Mouse (Mus musculus): ENCODE measurements at regions not wholly inside any gene's neighbourhood (a gene's known extent, or its start where the extent isn't known, plus 50 kb on each side); places are given as distances from the start of the nearest gene placed in this dataset.

DNA sequence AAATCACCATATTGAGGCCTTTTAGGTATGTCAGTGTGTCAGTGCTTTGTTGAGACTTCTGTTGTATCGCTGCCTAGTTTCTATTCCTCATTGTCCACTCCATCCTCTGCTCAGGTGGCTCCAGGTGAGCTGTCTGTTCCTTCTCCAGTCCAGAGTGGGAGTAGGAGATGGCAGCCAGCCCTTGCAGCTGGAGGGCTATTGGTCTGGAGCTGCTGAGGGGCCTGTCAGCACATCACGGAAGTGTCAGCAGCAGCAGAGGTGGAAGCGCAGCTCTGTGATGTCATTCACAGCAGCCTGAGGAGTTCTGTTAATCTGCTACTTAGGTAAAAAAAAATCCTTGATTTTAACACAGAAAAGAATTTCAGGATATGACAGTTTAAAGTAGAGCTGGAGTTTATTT, 126.0 kb upstream of the Adra1b start:
- no peak for DNase-seq

DNA sequence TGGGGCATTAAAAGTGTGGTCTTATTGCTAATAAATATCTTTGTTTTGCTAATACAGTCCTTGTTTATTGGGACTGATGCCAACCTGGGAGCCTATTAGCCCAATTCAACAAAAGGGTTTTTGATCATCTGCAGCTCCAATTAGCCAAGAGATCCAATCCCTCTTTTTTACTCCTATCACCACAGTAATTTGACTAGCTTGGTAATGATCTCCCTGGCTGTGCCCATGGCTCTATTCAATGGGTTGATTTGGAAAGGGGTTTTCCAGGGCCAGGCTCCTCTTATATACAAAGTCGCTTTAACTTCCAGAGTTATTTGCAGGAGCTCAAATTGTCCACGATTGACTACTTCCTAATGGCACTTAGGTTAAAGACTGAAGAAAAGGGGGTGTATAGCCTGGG, 145.1 kb upstream of the Adra1b start:
- no peak for DNase-seq

DNA sequence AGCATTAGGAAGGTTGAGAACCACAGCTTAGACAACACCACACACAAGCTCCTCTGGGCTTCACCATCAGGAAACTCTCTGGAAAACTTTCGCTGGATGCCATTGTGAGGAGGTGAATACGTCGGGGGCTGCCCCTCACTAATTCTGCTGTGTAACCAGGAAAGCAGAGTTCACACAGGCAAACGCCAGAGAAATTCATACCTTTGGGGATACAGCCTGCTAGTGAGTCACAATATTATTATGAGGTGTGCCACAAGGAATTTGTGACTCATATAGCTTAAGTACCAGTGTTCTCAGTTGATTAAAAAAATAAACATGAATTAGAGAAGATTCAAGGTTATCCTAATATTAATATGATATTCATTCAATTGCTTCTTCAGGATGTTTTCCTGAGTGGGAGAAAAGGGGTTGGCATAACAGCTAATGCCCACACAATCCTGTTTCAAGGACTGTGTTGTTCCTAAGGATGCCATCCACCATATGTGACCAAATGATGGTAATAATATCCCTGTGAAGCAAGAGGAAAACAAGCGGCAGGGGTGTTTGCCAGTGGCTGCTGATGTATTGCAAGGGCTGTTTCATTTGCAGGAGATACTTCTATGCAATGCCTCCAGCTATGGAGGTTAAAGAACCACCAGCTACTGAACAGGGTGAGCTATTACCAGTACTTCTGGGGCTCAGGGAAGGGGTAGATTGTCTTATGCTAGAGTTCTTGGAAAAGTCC, 148.4 kb upstream of the Adra1b start:
- DNase-seq = no peak

DNA sequence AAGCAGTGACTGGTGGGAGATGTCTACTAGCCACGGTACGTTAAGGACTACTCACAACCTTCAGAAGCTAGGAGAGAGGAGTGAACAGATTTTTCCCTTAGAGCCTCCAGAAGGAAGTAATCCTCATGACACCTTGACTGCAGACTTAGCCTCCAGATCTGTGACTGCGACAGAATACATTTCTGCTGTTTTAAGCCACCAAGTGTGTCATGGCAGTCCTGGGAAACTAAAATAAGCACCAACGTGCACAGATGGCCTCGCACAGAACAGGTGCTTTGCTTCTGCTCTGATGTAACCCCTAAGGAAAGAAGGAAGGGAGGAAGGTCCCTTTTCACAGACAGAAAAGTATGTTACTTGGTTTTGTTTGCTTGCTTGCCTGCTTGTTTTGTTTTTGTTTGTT, 151.5 kb upstream of the Adra1b start:
- DNase-seq = no peak

DNA sequence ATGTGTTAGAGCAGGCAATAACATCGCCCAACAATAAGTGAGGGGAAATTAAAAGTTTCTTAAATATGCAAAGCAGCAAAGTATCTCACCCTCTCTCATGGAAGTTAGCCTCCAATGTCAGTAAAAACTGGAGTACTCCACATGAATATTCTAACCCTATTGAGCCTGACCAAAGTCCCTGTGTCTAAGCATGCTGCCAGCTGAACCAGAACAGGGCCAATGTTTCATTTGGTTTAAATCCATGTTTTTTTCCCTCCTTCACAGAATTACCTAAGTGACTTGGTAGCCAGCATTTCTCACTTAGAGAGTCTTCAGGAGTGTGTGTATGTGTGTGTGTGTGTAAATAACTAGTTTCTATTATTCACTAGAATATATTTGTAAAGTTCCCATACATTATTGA, 161.4 kb upstream of the Adra1b start:
- no peak for DNase-seq

DNA sequence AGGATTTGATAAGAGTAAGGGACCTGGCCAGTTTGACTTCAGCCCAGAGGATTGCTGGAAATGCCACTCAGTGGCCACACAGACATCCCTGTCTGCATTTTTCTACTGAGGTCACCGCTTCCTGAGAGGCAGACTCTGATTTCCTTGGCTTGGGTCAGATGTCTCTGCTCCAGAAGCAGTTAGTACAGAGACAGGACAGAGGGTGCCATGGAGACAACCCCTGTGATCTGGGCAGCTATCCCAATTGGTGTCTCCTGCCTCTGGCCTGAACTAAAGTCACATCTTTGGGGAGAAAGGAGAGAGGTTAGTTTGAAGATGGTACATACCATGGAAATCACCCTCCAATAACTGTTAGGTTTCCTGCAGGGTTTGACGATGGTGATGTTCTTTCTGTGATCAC, 165.2 kb upstream of the Adra1b start:
- peak; percentile 8 to 22 for DNase-seq

DNA sequence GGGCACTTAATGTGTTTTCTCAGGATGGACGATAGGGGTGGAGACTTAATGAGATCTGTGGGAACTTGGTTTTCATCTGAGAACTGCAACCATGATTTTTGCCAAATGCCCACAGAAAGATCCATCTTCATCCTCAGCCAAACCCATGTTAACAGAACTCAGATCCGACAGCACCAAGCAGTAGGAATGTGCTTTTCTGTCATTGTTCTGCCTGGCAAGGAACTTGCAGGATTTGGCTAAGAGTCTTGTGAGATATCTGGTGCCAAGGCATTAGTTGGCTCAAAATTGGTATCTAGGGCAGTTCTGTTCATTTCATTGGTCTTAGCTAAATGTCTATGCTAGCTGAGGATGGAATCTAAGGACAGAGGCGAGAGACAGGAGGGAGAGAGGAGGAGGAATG, 182.7 kb upstream of the Adra1b start:
- no peak for DNase-seq

DNA sequence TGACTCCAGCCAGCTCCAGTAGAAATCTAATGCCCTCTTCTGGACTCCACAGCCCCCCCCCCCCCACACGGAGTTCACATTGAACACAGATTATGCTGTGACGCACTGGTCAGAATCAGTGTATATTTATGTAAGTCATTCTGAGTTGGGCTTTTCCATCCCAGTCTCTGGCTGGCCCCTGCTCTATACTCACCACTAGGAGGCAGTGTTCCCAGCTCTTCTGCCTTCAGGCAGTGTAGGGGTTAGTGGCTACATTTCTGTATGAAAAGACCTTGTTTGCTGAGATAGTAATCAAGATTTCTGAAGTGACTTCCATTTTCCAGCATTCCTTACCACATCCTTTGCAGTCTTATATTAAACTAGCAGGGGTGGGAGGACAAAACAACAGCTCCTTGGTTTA, 185.9 kb upstream of the Adra1b start:
- no peak for DNase-seq

DNA sequence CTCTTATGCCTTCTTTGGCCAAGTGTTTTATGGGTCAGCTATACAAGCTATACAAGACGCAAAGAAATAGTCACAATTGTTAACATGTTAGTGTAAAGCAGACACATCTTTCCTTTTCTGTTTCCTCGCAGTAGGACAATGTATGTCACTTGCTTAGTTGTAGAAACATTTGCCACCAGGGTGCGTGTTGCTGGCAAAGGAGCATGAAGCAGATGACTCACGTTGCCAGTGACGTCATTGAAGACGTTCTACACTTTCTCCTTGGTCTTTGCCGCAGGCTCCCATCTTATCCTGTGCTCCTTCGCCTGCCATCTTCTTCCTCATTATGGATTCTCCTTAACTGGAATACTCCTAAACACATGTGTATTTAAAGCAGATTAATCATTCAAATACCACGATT, 188.5 kb upstream of the Adra1b start:
- no peak for DNase-seq

DNA sequence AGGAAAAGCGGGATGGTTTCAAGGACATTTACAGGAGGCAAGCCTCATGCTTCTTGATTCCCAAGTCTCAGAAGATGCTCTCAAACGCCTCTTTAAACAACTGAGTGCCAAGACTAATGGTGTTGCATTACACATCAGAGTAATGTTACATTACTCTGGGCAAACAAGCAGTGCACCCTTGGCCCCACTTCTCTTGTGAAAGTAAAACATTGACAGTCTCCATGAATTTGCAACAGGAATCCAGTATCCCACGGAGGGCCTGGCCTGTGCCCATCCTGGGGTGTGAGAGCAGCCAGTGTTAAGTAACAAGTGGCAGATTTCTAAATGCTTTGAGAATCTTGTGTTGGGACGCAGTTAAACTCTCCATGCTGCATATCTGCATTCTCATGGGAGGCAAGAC, 194.3 kb upstream of the Adra1b start:
- DNase-seq = no peak

DNA sequence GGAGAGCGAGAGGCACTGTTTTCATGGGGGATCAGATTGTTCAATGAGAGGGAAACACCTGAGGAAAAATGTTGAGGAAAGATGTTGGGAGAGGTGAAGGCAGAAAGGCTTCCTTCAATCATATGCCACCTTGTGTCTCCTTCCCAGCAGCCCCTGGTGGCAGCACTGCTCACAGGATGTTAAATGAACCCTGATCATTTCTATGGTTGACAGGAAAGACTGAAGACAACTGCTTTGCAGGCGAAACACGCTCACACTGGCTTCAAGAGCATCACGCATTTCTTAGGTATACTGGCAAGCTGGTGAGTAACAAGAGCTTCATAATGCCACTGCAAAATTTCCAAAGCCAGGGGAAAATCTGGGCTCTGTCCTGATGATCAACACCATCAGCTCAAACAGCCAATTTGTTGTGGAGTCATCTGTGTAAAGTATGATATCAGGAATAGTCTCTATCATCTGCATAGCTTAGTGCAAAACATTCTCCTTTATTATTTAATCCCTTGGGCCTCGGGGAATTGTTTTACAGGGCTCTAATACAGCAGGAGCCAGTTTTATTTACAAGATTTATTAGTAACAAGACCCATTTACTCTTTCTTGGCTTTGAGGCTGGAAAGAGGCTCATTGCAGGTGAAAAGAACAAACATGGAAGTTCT, 202.3 kb upstream of the Adra1b start:
- no peak for DNase-seq

DNA sequence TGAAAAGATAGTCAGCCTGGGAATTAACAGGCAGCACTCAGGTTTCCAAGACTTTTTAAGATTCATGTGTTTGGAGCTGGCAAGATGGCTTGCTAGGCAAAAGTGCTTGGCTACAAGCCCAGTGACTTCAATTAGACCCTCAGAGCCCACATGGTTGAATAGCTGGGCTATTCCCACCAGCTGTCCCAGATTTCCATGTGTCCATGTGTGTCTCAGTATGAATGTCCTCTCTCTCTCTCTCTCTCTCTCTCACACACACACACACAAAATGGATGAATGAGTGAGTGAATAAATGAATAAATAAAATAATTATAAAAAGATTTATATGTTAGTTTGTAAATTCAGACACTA, 202.8 kb upstream of the Adra1b start:
- no peak for DNase-seq

DNA sequence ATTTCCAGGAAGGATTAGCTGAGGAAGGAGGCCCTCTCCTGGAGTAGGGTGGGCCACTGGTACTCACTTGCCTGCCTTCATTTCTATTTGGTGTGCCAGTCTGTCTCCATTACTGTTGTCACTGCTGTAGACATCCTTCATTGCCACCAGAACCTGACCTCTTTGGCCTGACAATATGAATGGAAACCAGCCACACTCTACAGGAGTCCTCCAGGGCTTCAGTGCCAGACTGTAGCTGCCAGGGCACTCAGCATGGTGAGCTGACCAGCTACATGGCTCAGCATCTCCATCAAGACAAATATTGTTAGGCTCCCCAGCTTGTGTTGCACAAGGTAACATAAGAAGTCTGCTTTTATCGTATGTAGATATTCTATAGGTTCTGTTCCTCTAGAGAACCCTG, 205.2 kb upstream of the Adra1b start:
- no peak for DNase-seq

DNA sequence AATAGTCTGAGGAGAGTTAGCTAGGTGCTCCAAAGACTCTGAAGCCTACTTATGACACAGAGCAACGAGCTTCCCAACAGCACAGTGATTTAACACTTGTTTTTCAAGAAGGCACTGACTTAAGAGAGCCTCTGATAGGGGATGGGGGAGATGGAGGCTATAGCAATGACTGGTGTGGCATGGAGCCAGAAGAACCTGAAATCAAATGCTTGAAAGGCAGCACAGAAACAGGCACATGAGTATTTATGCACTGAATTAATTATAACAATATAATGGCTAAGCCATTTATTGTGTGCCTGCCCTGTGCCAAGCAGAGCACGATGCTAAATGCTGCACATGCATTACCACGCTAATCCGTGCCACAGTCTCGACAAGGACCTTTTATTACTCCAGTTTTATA, 210.5 kb upstream of the Adra1b start:
- no peak for DNase-seq

DNA sequence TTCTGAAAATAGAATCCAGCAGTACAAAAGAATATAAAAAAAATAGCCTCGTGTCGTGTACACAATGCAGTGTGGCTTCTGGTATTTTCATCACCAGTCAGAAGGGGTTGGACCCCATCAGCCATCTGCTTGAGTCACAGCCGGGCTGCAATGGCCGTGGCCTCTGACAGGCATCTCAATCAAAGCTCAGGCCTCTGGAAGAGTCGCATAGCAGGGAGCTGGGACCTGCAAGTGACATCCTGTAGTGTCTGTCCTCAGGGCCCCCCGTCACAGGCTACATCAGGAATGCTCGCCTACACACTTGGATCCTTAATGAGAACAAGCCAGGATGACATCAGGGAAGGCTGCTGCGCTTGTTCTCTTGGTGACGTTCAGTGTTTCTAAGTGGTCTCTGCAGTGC, 226.1 kb upstream of the Adra1b start:
- no peak for DNase-seq

DNA sequence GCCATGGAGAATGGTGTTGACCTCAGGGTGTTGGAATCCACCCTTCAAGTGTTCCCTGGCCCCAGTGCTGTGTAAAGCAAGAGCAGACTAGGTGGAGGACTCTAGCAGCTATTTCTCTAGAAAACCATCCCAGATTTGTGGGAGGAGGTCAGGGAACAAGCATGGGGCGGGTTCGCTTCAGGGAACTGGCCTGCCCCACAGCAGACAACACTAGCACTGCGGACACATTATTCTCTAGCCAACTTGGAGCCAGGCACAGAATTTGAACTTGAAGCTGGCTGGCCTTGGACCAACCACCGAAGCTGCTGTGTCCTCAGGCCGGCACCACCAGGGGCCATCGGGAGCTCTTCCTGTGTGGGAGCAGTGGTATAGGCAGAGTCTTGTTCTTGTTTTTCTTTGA, 227.5 kb upstream of the Adra1b start:
- DNase-seq = peak; percentile 16 to 49

DNA sequence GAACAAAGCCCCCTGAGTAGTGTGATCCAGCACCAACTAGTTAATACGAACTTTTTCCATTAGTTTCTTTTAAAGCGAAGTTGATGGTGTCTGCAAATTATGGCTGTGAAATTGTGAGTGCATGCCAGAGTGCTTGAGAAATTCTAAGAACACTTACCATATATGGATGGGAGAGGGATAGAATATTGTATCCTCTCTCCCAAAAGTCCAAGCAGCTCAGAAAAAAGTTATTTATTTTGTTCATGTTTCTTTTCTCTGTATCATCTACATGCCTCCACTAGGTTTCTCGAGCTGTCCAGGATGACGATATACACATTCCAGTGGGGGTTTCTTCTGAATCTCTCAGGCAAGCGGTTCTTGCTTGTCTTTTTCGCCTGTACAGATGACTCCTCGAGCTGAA, 232.2 kb upstream of the Adra1b start:
- DNase-seq = no peak

DNA sequence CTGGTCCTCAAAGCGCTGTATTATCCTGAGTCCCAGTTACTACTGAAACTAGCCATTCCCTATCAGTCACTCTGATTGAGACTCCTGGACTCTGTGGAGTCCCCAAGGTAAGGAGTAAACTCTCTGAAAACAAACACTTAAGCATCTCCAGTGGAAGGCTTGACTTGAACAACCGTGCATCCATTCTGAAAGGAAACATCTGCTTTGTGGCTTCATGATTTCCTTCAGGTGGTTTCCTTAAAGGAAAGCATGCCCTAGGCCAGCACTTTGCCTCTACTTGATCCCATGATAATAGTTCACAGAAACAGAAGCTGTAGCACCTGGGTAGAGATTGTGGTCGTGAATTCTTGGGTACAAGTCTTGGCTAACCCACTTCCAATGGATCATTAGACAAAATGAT, 235.0 kb upstream of the Adra1b start:
- DNase-seq = no peak

DNA sequence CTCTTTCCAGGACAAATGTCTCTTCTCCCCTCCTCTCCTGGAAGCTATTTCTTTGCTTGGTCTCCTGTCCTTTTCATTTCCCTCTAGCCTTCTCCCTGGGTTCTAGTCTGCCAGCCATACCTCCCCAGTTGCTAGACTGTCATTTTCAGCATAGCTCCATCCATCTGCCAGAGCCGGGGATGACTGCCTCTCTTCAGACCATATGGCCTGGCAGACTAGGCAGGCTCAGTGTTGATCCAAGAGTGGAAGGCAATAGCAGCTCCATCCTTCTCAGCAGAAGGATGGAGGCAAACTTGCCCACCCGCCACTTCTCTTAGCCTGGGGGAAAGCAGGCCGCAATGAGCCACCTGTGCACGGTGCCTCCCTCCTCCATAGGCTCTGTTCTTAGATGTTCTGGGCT, 242.0 kb upstream of the Adra1b start:
- DNase-seq = no peak

DNA sequence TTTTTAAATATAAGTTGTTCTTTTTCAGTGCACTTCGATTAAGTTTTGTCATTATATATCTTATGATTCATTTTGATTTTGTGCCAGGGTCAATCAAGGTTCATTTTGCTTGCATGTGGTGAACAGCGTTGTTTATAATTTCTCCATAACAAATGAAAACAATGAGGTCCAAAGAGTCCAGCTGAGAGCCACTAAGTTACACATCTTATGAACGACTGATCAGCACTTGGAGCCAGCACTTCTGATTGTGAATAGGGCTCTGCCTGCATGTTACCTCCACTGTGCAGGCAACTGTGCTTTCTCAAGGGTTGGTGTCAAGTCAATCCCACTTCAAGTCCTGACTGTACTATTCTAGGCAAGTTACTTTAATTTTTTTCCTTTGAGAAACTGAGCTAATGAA, 243.5 kb upstream of the Adra1b start:
- DNase-seq = no peak

DNA sequence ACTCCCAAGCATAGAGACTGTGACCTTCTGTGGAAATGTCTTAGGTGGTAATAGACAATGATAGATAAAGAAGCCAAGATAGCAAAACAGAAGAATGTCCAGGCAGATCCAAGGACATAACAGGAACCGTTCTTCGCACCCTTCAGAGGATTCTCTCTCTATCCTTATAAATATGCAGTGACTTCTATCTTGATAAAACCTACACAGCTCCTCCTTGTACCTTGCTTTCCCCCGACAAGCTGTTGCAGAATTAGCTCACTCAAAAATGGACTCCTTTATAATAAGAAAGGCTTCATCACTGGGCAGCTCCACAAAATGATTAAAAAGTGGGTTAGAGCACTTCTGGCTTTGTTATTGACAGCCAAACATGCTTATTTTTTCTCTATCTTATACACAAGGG, 245.4 kb upstream of the Adra1b start:
- DNase-seq = no peak

DNA sequence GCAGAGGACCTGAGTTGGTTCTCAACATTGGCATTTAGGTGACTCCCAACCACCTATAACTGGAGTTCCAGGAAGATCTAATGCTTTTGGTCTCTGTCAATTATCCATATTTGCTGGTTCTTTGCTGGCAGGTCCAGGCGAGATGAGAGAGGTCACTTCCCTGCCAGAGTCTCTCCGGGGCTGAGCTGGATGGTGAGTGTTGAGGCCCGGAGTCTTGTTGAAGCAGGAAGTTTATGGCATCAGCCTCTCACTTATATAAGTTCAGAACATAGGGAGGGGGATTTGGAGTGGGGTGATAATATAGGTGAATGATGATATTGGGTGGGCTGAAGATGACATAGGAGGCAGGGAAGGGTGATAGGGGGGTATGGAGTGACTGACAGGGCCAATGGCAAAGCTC, 246.3 kb upstream of the Il12b start:
- no peak for DNase-seq

DNA sequence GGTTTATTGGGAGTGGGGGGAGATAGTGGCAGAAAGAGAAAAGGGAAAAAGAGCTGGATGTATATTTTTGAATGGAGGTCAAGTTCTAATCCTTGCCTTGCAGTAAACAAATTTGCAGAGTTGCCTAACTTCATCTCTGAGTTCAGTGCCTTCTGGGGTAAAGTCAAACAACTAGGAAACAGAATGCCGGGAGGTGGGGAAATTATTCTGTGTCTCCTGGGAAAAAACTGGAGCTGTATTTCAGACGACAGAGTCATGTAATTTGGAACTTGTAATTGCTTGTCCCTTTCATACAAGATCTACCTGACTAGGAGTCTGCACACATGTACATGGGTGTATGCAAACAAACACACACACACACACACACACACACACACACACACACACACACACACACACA, 244.3 kb upstream of the Il12b start:
- DNase-seq = peak in 1 of 2 experiments; percentile 9

DNA sequence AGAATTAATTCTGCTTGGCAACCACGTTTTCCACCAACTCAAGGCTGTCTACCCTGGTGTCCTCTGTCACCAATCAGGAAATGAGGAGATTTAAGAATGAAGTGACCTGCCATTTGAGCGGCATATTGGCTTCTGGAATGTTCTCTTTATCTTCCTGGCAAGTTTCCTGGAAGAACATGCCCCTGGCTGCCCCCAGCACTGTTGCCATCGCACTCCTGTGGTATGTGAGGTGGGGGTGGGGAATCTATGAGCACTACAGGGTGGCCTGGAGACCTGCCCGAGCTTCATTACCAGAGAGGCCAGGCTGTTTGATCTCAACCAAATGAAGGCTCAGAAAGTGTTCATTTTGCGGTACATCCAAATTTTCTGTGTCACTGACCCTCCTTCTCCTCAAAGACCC, 243.8 kb upstream of the Il12b start:
- peak; percentile 52 to 57 for DNase-seq
